Mouse (Mus musculus) ES-E14 (cell line): Measurements from ENCODE around the gene Ndel1. TPM values are rescaled to one million over a fixed set of nuclear protein-coding genes. Genes with fewer than 3 reads are reported as not detected.

ENCODE experiments used
- DNase-seq: peaks from one replicate; pipeline ENCODE4 v3.0.0-alpha.2; 2013; ENCODE audit warnings: low read depth, low spot score
- H3K27ac ChIP-seq: 2 replicates; pipeline ENCODE4 v1.5.1; 2012; ENCODE audit warnings: low read depth, mild to moderate bottlenecking, low read length, moderate library complexity, mixed read lengths; ENCODE audit not compliant: poor library complexity, insufficient read depth, severe bottlenecking
- H3K36me3 ChIP-seq: 2 replicates; pipeline ENCODE4 v1.6.1; 2012; ENCODE audit warnings: mild to moderate bottlenecking, low read length, moderate library complexity, mixed read lengths; ENCODE audit not compliant: control insufficient read depth, poor library complexity, insufficient read depth, severe bottlenecking
- H3K4me1 ChIP-seq, 2 experiments: fragments of 150-350 bp in 1 of 2; sonication (generic) in 1 of 2; 2 replicates each; pipeline ENCODE4 v1.6.1; 2012; ENCODE audit warnings: low read length in 2 of 2, mild to moderate bottlenecking in 1 of 2, mixed read lengths in 1 of 2; ENCODE audit not compliant: control insufficient read depth in 2 of 2, insufficient read depth in 2 of 2, poor library complexity in 1 of 2
- H3K4me3 ChIP-seq, 2 experiments: fragments of 150-350 bp in 1 of 2; sonication (generic) in 1 of 2; 2 replicates each; pipeline ENCODE4 v1.5.1; 2012; ENCODE audit warnings: low read length in 2 of 2, low read depth in 1 of 2, mild to moderate bottlenecking in 1 of 2, mixed read lengths in 1 of 2; ENCODE audit not compliant: insufficient read depth in 1 of 2, poor library complexity in 1 of 2, severe bottlenecking in 1 of 2
- H3K9ac ChIP-seq: 2 replicates; pipeline ENCODE4 v1.6.1; 2012; ENCODE audit warnings: low read depth, mild to moderate bottlenecking, low read length, mixed read lengths; ENCODE audit not compliant: poor library complexity, insufficient read depth, severe bottlenecking
- H3K9me3 ChIP-seq: fragments of 150-350 bp; sonication (generic); 2 replicates; pipeline ENCODE4 v1.6.1; 2012; ENCODE audit warnings: low read depth, mild to moderate bottlenecking, low read length; ENCODE audit not compliant: control insufficient read depth, insufficient read depth
- CHD2 ChIP-seq: IDR thresholded peaks from 2 replicates; pipeline ENCODE4 v1.6.1; 2014; ENCODE audit warnings: mild to moderate bottlenecking, low read depth, low read length, inconsistent platforms
- HCFC1 ChIP-seq: IDR thresholded peaks from 2 replicates; pipeline ENCODE4 v1.6.1; 2012; ENCODE audit warnings: low read length, inconsistent platforms, borderline replicate concordance; ENCODE audit not compliant: insufficient read depth
- MAFK ChIP-seq: IDR thresholded peaks from 2 replicates; pipeline ENCODE4 v1.6.1; 2014; ENCODE audit warnings: mild to moderate bottlenecking, low read depth, low read length, inconsistent platforms; ENCODE audit not compliant: insufficient read depth
- ZC3H11A ChIP-seq: IDR thresholded peaks from 2 replicates; pipeline ENCODE4 v1.6.1; 2012; ENCODE audit warnings: low read depth, mild to moderate bottlenecking, inconsistent platforms, low read length, borderline replicate concordance
- ZNF384 ChIP-seq: IDR thresholded peaks from 2 replicates; pipeline ENCODE4 v1.6.1; 2012; ENCODE audit warnings: low read depth, low read length, inconsistent platforms
- in situ Hi-C, 2 experiments: fragments of 600-800 bp; cut with MboI; formaldehyde crosslinking; loops; one replicate each; pipeline ENCODE4 v1.15.1; 2025; ENCODE audit warnings: low sequenced_read_pairs in 2 of 2, inconsistent platforms in 1 of 2; ENCODE audit not compliant: unreplicated experiment in 2 of 2
- total RNA-seq: library from RNA; depleted of rRNA; stranded (reverse); fragments of 300-350 nt; gene quantifications from 2 replicates; pipeline ENCODE4 v1.2.3, GENCODE M21; 2012; rRNA removed

Ndel1 gene
- total RNA-seq, result 24.9 and 40.1 TPM in 2 replicates

- DNase-seq, result no peak
- no peaks in the 10 kb centered on the region for H3K9me3 ChIP-seq
- H3K36me3 ChIP-seq, result no peaks in the 10 kb centered on the region
- in situ Hi-C loops, result no loop called here
- TF ChIP-seq ZC3H11A, result no peak
- TF ChIP-seq CHD2, result no peak
- no peak for TF ChIP-seq ZNF384
- peaks cover 4 to 7% of the 10 kb centered on the region in 2 experiments; a peak in 3 of 4 replicates for H3K4me1 ChIP-seq
- H3K9ac ChIP-seq, result no peak within 1 kb of the TSS; the same call in 1 of the 2 replicates
- no peak within 1 kb of the TSS for H3K4me3 ChIP-seq
- H3K27ac ChIP-seq, result no peak within 1 kb of the TSS
Measured at GRCm38 (mm10) chr11:68871748-68872147, at the start of gene Ndel1. Gene Ndel1 (minus strand): TSS chr11:68871858.

GRCm38 (mm10) chr11:68914566-68914965 lies 42.9 kb upstream of the Ndel1 start:
- Histone ChIP-seq H3K4me1 (no peaks in the 10 kb centered on the region), H3K9ac (no peak overlapping the region), H3K9me3 (no peaks in the 10 kb centered on the region), H3K27ac (no peak overlapping the region), H3K36me3 (no peaks in the 10 kb centered on the region), H3K4me3 (no peak overlapping the region)
- TF ChIP-seq ZC3H11A (no peak), HCFC1 (no peak), CHD2 (no peak), ZNF384 (no peak), MAFK (no peak)
- in situ Hi-C loops, result no loop called here
- DNase-seq, result no peak

- no peaks in the 10 kb centered on the region; a peak in 1 of 4 replicates for H3K4me1 ChIP-seq
- H3K4me3 ChIP-seq, result no peak overlapping the region
- no peak overlapping the region for H3K27ac ChIP-seq
- no peak for DNase-seq
- TF ChIP-seq ZC3H11A (no peak), MAFK (no peak), CHD2 (no peak), ZNF384 (no peak), HCFC1 (no peak)
- no peaks in the 10 kb centered on the region for H3K9me3 ChIP-seq
- in situ Hi-C loops, result no loop called here
- H3K9ac ChIP-seq, result no peak overlapping the region
- H3K36me3 ChIP-seq, result no peaks in the 10 kb centered on the region
Measured at GRCm38 (mm10) chr11:68911531-68912177, 40.0 kb upstream of the Ndel1 start.

GRCm38 (mm10) chr11:68908846-68909503 lies 37.3 kb upstream of the Ndel1 start:
- no peak overlapping the region for H3K27ac ChIP-seq
- in situ Hi-C loops, result loop anchor here in 1 of 2 experiments (5.0 kb wide), 1 partner anchor 78 kb away; no protein-coding TSS in a partner anchor

More at GRCm38 (mm10) chr11:68908846-68909503, 37.3 kb upstream of the Ndel1 start:
- no peaks in the 10 kb centered on the region for H3K9me3 ChIP-seq
- peaks cover 17% of the 10 kb centered on the region for H3K36me3 ChIP-seq
- no peak overlapping the region for H3K4me3 ChIP-seq
- DNase-seq, result no peak
- H3K4me1 ChIP-seq, result no peaks in the 10 kb centered on the region; a peak in 1 of 4 replicates
- TF ChIP-seq MAFK, result no peak
- TF ChIP-seq CHD2, result no peak
- no peak for TF ChIP-seq ZNF384
- TF ChIP-seq ZC3H11A, result no peak
- TF ChIP-seq HCFC1, result no peak
- no peak overlapping the region for H3K9ac ChIP-seq
